Mouse (Mus musculus) MEL (cell line): ENCODE results near the gene Boll. TPM values are rescaled to one million over a fixed set of nuclear protein-coding genes. Genes with fewer than 3 reads are reported as not detected.
A peak's percentile ranks its signal among the peaks of the same experiment; 100 is the strongest.

Source experiments
- DNase-seq: peaks from one replicate; pipeline ENCODE4 v3.0.0; 2011; ENCODE audit warnings: low read depth, low spot score
- H3K27ac ChIP-seq: 2 replicates; pipeline ENCODE4 v1.5.1; 2012; ENCODE audit warnings: low read depth, mild to moderate bottlenecking, control low read depth, low read length, moderate library complexity; ENCODE audit not compliant: control insufficient read depth
- H3K27me3 ChIP-seq, 2 experiments: fragments of 150-350 bp in 1 of 2; sonication (generic) in 1 of 2; 2 replicates each; pipeline ENCODE4 v1.6.1; 2012; ENCODE audit warnings: low read length in 2 of 2, mild to moderate bottlenecking in 2 of 2, improper control_type of control experiment in 1 of 2, moderate library complexity in 1 of 2; ENCODE audit not compliant: insufficient read depth in 2 of 2, control insufficient read depth in 1 of 2
- H3K36me3 ChIP-seq, 2 experiments: 2 replicates each; pipeline ENCODE4 v1.6.1; 2012 to 2014; ENCODE audit warnings: low read length in 2 of 2, improper control_type of control experiment in 1 of 2, inconsistent platforms in 1 of 2, mild to moderate bottlenecking in 1 of 2; ENCODE audit not compliant: insufficient read depth in 2 of 2, control insufficient read depth in 1 of 2
- H3K4me1 ChIP-seq, 2 experiments: fragments of 150-350 bp in 1 of 2; sonication (generic) in 1 of 2; 2 replicates each; pipeline ENCODE4 v1.6.1; 2012; ENCODE audit warnings: low read length in 2 of 2, improper control_type of control experiment in 1 of 2, mild to moderate bottlenecking in 1 of 2; ENCODE audit not compliant: insufficient read depth in 2 of 2, control insufficient read depth in 1 of 2
- H3K4me3 ChIP-seq, 2 experiments: fragments of 150-350 bp in 1 of 2; sonication (generic) in 1 of 2; 2 replicates each; pipeline ENCODE4 v1.5.1; 2012; ENCODE audit warnings: low read depth in 2 of 2, low read length in 2 of 2, mild to moderate bottlenecking in 2 of 2, moderate library complexity in 2 of 2, control low read depth in 1 of 2, improper control_type of control experiment in 1 of 2; ENCODE audit not compliant: control insufficient read depth in 1 of 2, insufficient read depth in 1 of 2
- H3K79me2 ChIP-seq: 2 replicates; pipeline ENCODE4 v1.6.1; 2012; ENCODE audit warnings: mild to moderate bottlenecking, low read length, moderate library complexity; ENCODE audit not compliant: control insufficient read depth, poor library complexity, insufficient read depth
- H3K9ac ChIP-seq: 2 replicates; pipeline ENCODE4 v1.6.1; 2012; ENCODE audit warnings: low read depth, mild to moderate bottlenecking, control low read depth, low read length, moderate library complexity; ENCODE audit not compliant: control insufficient read depth, poor library complexity, severe bottlenecking
- H3K9me3 ChIP-seq: fragments of 150-350 bp; sonication (generic); replicated peaks from 2 replicates; pipeline ENCODE4 v1.6.1; 2012; ENCODE audit warnings: mild to moderate bottlenecking, low read length, improper control_type of control experiment, moderate library complexity; ENCODE audit not compliant: insufficient read depth
- BHLHE40 ChIP-seq: IDR thresholded peaks from 2 replicates; pipeline ENCODE4 v1.6.1; 2012; ENCODE audit warnings: low read depth, mild to moderate bottlenecking, inconsistent platforms, low read length, improper control_type of control experiment, borderline replicate concordance
- CHD1 ChIP-seq: IDR thresholded peaks from 2 replicates; pipeline ENCODE4 v1.6.1; 2012; ENCODE audit warnings: low read depth, mild to moderate bottlenecking, inconsistent platforms, low read length, improper control_type of control experiment
- CHD2 ChIP-seq: IDR thresholded peaks from 2 replicates; pipeline ENCODE4 v1.6.1; 2011; ENCODE audit warnings: low read length, improper control_type of control experiment
- ELF1 ChIP-seq: IDR thresholded peaks from 2 replicates; pipeline ENCODE4 v1.6.1; 2014; ENCODE audit warnings: low read depth, mild to moderate bottlenecking, inconsistent platforms, low read length, improper control_type of control experiment, moderate library complexity
- EP300 ChIP-seq, 2 experiments: IDR thresholded peaks; 2 replicates each; pipeline ENCODE4 v1.6.1; 2011; ENCODE audit warnings: improper control_type of control experiment in 2 of 2, low read length in 2 of 2, low read depth in 1 of 2, mild to moderate bottlenecking in 1 of 2
- GABPA ChIP-seq: IDR thresholded peaks from 2 replicates; pipeline ENCODE4 v1.6.1; 2012; ENCODE audit warnings: low read depth, mild to moderate bottlenecking, inconsistent platforms, low read length, improper control_type of control experiment, moderate library complexity
- MAFK ChIP-seq: IDR thresholded peaks from 2 replicates; pipeline ENCODE4 v1.6.1; 2011; ENCODE audit warnings: low read depth, mild to moderate bottlenecking, low read length, improper control_type of control experiment, borderline replicate concordance
- MEF2A ChIP-seq: IDR thresholded peaks from 2 replicates; pipeline ENCODE4 v1.6.1; 2014; ENCODE audit warnings: low read depth, mild to moderate bottlenecking, inconsistent platforms, low read length, improper control_type of control experiment; ENCODE audit not compliant: poor library complexity, insufficient replicate concordance, severe bottlenecking; ENCODE audit errors: extremely low read depth
- MYB ChIP-seq: IDR thresholded peaks from 2 replicates; pipeline ENCODE4 v1.6.1; 2011; ENCODE audit warnings: mild to moderate bottlenecking, low read depth, low read length, improper control_type of control experiment
- NELFE ChIP-seq: IDR thresholded peaks from 2 replicates; pipeline ENCODE4 v1.6.1; 2011; ENCODE audit warnings: low read depth, low read length, improper control_type of control experiment
- POLR2AphosphoS2 ChIP-seq: IDR thresholded peaks from 2 replicates; pipeline ENCODE4 v1.6.1; 2011; ENCODE audit warnings: low read length, improper control_type of control experiment
- POLR2AphosphoS5 ChIP-seq: IDR thresholded peaks from 2 replicates; pipeline ENCODE4 v1.6.1; 2012; ENCODE audit warnings: low read depth, borderline replicate concordance, mild to moderate bottlenecking, inconsistent platforms, low read length, moderate library complexity, mixed read lengths
- RAD21 ChIP-seq: IDR thresholded peaks from 2 replicates; pipeline ENCODE4 v1.6.1; 2011; ENCODE audit warnings: mild to moderate bottlenecking, low read depth, low read length, improper control_type of control experiment
- SIN3A ChIP-seq: IDR thresholded peaks from 2 replicates; pipeline ENCODE4 v1.6.1; 2012; ENCODE audit warnings: low read length, improper control_type of control experiment, inconsistent platforms
- UBTF ChIP-seq: IDR thresholded peaks from 2 replicates; pipeline ENCODE4 v1.6.1; 2012; ENCODE audit warnings: low read depth, mild to moderate bottlenecking, inconsistent platforms, low read length, improper control_type of control experiment, moderate library complexity, borderline replicate concordance; ENCODE audit not compliant: insufficient read depth
- USF1 ChIP-seq: IDR thresholded peaks from 2 replicates; pipeline ENCODE4 v1.6.1; 2014; ENCODE audit warnings: low read depth, mild to moderate bottlenecking, inconsistent platforms, low read length, improper control_type of control experiment, moderate library complexity
- ZC3H11A ChIP-seq: IDR thresholded peaks from 2 replicates; pipeline ENCODE4 v1.6.1; 2012; ENCODE audit warnings: low read depth, mild to moderate bottlenecking, inconsistent platforms, low read length, improper control_type of control experiment
- ZMIZ1 ChIP-seq: IDR thresholded peaks from 2 replicates; pipeline ENCODE4 v1.6.1; 2012; ENCODE audit warnings: low read depth, mild to moderate bottlenecking, inconsistent platforms, low read length, improper control_type of control experiment, moderate library complexity
- polyA plus RNA-seq, 2 experiments: library from polyadenylated mRNA; stranded (reverse) in 1 of 2; unstranded in 1 of 2; fragments of >175 nt in 1 of 2; fragments of >200 nt in 1 of 2; gene quantifications; 2 replicates each; pipeline versions ENCODE4 v1.2.1 to v1.2.4; 2012; ENCODE audit warnings: low replicate concordance in 2 of 2, low read depth in 1 of 2; ENCODE audit not compliant: insufficient read length in 2 of 2, insufficient read depth in 1 of 2, missing spikeins in 1 of 2
- total RNA-seq: library from RNA; depleted of rRNA; stranded (reverse); fragments of 300-350 nt; gene quantifications from 2 replicates; pipeline ENCODE4 v1.2.3, GENCODE M21; 2012

Boll gene
- total and polyA plus RNA-seq, 3 experiments: not detected

- no peaks in the 10 kb centered on the region for H3K9me3 ChIP-seq
- H3K27me3 ChIP-seq: no peaks in the 10 kb centered on the region; a peak in 2 of 4 replicates
- TF ChIP-seq NELFE: no peak
- no peak for TF ChIP-seq ELF1
- no peak for TF ChIP-seq MAFK
- TF ChIP-seq RAD21: no peak
- no peak for TF ChIP-seq CHD2
- no peak for TF ChIP-seq MYB
- TF ChIP-seq MEF2A: no peak
- no peak for TF ChIP-seq SIN3A
- no peak for TF ChIP-seq POLR2AphosphoS2
- TF ChIP-seq ZMIZ1: no peak
- TF ChIP-seq UBTF: no peak
- no peak for TF ChIP-seq BHLHE40
- TF ChIP-seq POLR2AphosphoS5: no peak
- no peak for TF ChIP-seq CHD1
- TF ChIP-seq GABPA: no peak
- no peak for TF ChIP-seq ZC3H11A
- no peak overlapping the region for H3K9ac ChIP-seq
- DNase-seq: no peak
- H3K27ac ChIP-seq: no peak overlapping the region
- H3K4me1 ChIP-seq: peaks cover 0 to 4% of the 10 kb centered on the region in 2 experiments; a peak in 1 of 4 replicates
- no peaks in the 10 kb centered on the region for H3K79me2 ChIP-seq
- no peak overlapping the region for H3K4me3 ChIP-seq
- 0 out of 4 replicates have a peak, but pooled peaks cover 0 to 2% of the 10 kb centered on the region in 2 experiments for H3K36me3 ChIP-seq
These were observed 149.8 kb downstream of the Boll start for GRCm38 (mm10) chr1:55213475-55213874.

GRCm38 (mm10) chr1:55212771-55213170 is 150.5 kb downstream of the Boll start:
- peaks cover 0 to 4% of the 10 kb centered on the region in 2 experiments; a peak in 1 of 4 replicates for H3K4me1 ChIP-seq
- H3K9me3 ChIP-seq: no peaks in the 10 kb centered on the region
- H3K27me3 ChIP-seq: peaks cover 0 to 2% of the 10 kb centered on the region in 2 experiments; a peak in 3 of 4 replicates
- DNase-seq: no peak
- no peak for TF ChIP-seq EP300 (IDR thresholded peaks at IDR 0.05; ENCODE audit: low read depth in 1 of 2, low read length in 2 of 2)
- TF ChIP-seq USF1: peak; percentile 17; the same call in 1 of the 2 replicates
- no peak for TF ChIP-seq ZMIZ1
- no peak overlapping the region for H3K9ac ChIP-seq
- H3K36me3 ChIP-seq: 0 out of 4 replicates have a peak, but pooled peaks cover 0 to 2% of the 10 kb centered on the region in 2 experiments
- no peaks in the 10 kb centered on the region for H3K79me2 ChIP-seq
- H3K27ac ChIP-seq: no peak overlapping the region
- no peak overlapping the region for H3K4me3 ChIP-seq
